Mouse (Mus musculus) kidney, postnatal 4 days (tissue): ENCODE measurements around the gene Nkain4.

Experiments
- DNase-seq, 2 experiments: peaks; one replicate each; pipeline ENCODE4 v3.0.0; 2021; ENCODE audit warnings: mixed read lengths in 2 of 2

The Nkain4 gene

DNA sequence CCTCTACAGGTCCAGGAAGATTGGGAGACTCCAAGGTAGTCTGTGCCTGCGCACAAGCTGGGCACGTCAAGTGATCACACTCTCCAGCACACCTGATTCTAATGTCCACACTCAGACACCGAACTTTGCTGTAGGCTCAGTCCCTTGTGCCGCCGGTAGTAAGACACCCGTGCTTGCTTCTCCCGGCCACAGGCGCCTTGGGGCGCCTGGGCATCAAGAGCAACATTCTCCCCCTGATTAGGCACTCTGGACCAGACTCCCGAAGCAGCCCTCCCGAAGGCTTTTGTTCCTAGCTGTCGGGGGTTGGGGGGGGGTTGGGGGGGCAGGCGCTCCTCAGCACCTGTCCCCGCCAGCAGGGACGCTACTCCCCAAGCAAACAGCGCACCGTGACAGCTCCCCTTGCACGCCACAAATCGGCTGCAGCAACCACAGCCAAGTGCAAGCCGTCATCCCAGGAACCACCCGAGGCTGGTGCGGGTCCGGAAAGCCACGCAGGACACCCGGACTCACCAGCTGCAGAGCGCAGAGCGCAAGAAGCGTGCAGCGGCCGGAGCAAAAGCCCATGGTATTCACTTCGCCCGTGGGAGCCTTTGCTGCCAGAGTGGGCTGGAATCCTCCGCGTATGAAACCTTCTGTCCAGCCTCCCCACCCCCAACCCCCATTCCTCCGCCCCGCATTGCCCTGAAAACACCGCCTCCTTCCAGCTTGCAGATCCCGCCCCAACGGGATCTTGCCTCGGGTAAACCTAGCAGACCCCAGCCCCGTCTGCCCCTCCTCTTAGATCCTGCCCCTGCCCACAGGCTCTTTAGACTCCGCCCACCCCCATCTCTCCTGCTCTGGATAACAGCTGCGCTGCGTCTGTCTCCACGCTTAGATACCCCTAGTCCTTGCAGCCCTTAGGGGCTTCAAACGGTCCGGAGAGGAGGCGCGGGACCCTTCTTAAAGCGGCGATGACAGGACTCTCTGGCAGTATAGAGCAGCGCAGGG is at the start of gene Nkain4:
Gene Nkain4, minus strand, starts transcription at position 639 of the 987 bp plus-strand sequence.
- DNase-seq: peak; percentile 78 to 84

DNA sequence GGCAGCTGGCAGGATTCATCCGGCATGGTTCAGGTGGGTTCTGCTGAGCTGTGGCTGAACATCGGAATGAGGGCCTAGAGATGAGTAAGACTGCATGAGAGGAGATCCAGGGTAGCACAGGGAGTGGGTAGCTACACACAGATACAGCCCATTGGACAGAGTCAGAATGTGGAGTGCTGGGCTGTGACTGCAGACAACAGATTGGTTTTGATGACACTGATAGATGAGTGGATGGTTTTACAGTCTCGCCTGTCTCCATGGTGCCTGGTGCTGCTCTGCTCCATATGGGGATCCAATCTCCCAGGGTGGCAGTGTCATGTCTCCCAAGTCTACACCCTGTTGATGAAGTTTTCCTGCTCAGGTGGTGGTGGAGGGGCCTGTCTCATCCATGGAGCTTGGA is 42.4 kb upstream of the Nkain4 start:
- no peak for DNase-seq

- peak; percentile 48 to 57 for DNase-seq
Measured at GRCm38 (mm10) chr2:180996436-180996835, 41.9 kb upstream of the Nkain4 start.

- no peak for DNase-seq
Measured at GRCm38 (mm10) chr2:180995457-180995856, 41.0 kb upstream of the Nkain4 start.

GRCm38 (mm10) chr2:180994360-180994759 is 39.9 kb upstream of the Nkain4 start:
- DNase-seq: no peak

GRCm38 (mm10) chr2:180990347-180990746 is 35.8 kb upstream of the Nkain4 start:
- no peak for DNase-seq

DNA sequence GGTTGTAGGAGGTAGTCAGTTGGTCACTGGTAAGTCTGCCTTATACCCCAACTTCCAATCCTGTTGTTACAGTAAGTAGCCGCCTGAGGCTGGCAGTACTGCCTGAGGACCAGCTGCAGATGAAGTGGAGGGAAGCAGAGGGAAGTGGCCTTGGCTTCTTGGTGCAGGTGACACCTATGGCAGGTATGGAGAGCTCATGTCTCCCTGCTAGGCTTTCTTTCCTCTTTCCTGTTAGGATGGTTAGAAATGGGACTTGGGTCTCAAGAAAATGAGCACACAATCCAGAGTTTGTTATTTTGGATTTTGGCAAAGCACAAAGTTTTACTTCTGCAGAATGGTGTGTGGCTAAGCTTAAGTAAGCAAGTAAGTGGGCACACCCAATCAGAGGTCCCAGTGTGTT is 34.4 kb upstream of the Nkain4 start:
- no peak for DNase-seq

GRCm38 (mm10) chr2:180988347-180988913 is 33.9 kb upstream of the Nkain4 start:
- DNase-seq: peak in 1 of 2 experiments; percentile 32

DNA sequence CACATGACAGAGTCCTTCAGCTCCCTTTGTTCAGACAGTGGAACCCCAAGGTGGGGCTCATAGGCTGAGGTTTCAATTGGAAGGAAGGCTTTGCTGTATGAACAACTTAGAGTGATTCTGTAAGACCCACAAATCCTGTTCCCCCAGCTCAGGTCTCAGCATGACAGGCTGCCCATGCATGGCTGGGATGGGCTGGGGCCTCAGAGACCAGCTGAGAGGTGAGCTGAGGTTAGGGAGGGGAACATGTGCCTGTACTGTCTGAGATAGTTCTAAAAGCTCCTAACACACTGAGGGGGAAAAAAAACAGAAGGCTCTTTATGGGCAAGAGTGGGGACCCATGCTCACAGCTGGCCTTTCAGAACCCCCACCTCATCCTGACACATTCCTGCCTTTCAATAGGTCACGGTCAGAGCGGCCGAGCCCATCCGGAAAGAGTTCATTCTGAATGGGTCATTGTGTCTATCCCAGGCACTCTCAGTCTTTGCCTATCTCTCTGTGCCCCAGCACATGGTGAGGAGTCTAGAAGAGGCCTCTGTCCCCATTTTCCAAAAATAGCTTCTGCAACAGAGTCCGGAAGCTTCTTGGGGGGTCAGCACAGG is 33.0 kb upstream of the Nkain4 start:
- no peak for DNase-seq

DNA sequence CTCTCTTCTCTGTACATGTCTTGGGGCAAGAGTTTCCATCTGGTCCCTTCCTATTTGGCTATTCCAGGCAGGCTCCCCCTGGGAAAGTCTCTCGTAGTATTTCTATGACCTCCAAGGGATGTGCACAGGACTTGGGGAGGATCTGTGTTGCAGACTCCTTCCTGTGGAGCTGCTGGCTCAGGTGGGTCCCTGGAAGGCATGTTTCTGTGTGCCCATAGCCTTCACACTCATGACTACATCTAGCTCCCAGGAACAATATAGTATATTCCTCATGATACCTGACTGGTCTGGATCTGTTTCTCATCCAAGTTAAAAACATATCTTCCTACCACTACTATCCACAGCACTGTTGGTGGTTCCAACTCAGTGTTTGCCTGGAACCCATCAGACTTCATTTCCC is 32.5 kb upstream of the Nkain4 start:
- no peak for DNase-seq

DNA sequence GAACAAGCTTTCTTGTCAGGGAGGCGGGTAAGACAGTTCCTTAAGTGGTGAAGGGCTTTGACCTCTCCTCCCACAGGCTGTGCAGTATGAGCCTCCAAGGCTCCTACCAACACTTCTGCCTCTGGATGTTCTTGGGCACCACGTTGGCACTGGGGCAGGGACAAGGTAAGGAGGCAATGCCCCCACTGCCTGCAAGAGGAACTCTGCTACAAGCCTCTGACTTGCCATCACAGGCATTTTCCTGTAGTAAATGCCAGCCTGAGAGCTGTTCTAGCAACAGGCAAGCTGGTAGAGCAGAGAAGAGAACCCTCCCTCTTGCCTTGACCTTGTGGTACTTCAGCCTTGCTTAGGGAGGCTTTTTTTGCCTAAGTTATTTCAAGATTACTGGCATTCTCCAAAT is 31.9 kb upstream of the Nkain4 start, which contains the start of gene Col20a1:
Gene Col20a1, plus strand, starts transcription at position 87 of the 400 bp plus-strand sequence.
- DNase-seq: no peak

DNA sequence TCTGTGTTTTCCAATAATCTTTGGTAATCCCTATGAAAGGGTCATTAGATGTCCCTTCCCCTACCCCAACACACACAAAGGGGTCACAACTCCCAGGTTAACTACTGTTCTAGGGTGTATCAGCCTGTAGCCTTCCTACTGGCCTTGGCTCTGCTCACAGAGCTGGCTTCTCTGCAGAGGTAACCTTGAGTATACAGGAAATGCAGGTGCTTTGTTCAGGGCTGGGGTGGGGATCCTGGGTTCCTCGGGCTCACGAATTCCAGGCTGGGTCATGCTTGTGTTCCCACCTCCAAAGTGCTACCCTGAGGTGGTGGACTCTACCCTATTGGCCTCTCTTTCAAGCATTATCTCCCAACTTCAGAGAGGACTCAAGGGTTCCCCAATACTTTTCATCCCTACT is 31.1 kb upstream of the Nkain4 start:
- DNase-seq: no peak

- no peak for DNase-seq
Measured at GRCm38 (mm10) chr2:180981133-180981532, 26.6 kb upstream of the Nkain4 start.

GRCm38 (mm10) chr2:180967010-180967763 is 12.7 kb upstream of the Nkain4 start, which contains the start of gene Arfgap1:
Gene Arfgap1, plus strand, starts transcription at chr2:180967225.
- peak; percentile 93 to 95 for DNase-seq

DNA sequence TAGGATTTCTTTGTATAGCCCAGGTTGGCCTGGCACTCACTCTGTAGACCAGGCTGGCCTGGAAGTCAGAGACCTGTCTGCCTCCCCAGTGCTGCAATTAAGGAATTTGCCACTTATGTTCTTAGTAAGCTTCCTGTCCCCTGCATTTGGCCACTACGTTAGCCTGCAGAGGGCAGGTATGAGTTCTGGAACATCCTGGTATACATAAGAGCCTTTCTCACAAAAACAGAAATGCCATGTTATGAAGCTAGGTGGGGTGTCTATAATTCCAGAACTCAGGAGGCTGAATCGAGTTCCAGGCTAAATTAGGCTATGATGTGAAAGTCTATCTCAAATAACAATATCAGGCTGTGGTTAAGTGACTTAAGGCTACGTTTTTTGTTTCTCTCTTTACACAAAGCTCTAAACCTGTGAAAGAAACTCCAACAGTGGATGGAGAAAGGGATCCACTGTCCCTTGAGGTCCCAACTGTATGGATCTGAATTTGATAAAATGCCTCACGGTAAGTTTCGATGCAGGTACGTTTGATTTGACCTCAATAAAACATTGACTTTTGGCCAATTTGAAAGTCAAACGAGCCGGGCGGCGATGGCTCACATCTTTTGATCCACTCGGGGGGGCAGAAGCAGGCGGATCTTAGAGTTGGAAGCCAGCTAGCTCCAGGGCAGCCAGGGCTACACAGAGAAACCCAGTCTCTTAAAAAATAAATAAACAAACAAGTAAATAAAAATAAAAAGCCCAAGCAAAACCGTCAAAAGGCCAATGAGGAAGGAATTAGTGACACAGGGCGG is 11.8 kb upstream of the Nkain4 start:
- peak in 1 of 2 experiments; percentile 51 for DNase-seq

GRCm38 (mm10) chr2:180963956-180964355 is 9.5 kb upstream of the Nkain4 start:
- DNase-seq: peak; percentile 85 to 89

DNA sequence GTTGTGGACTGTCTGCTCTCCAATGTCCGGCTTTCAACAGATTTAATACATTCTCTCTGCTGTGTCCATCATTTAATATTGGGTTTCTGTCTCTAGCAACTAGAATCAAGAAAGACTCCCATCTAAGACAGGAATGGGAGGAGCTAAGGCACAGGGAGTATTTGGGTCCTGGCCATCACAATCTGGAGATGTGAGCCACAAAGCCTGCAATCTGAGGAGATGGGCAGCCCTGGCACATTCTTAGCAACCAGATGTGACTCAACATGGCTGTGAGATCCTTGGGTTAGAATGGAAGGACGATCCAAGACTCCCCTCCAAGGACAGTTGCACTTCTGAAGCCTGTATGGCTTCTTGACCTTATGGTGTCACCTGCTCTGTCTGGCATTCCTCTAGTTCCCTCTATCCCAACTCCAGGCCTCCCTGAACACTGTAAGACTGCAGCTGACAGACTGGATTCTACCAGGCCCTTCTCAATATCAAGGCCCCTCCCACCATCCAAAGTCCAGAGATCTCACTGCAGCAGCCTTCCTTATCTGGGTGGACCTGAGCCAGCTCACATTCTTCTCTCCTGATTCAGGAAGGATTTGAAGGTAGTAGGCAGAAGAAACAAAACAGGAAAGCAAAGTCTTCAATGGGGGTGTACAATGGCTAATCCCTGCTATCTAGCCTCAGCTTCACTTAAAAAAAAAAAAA is 8.3 kb upstream of the Nkain4 start:
- no peak for DNase-seq

- no peak for DNase-seq
Measured at GRCm38 (mm10) chr2:180960187-180960586, 5.7 kb upstream of the Nkain4 start.

DNA sequence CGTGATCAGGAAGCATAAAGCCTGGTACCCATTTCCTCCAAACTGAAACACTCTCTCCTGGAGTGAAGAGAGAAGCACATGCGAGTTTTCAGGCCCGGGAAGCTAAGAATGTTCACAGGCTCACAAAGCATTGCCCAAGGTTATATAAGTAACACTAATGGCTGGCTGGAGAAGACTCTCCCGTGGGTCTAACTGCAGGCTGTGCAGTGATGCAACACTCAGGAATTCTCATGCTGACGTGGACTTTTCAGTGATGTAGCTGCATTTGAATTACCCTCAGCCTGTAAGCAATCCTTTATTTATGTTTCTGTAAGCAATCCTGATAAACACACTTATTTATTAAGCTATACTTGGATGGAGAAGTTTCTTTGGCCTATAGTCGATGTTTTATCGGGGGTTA is 5.1 kb upstream of the Nkain4 start:
- no peak for DNase-seq

GRCm38 (mm10) chr2:180953638-180954037 is 861 bp downstream of the Nkain4 start:
- peak in 1 of 2 experiments; percentile 4 for DNase-seq

- peak; percentile 39 to 51 for DNase-seq
Measured at GRCm38 (mm10) chr2:180952731-180953171, 1.7 kb downstream of the Nkain4 start.
